Mouse (Mus musculus): ENCODE measurements around the gene Ush2a.

The Ush2a gene

GRCm38 (mm10) chr1:188387820-188388471 is 126.1 kb downstream of the Ush2a start:
- DNase-seq: no peak

GRCm38 (mm10) chr1:188390080-188390479 is 128.3 kb downstream of the Ush2a start:
- DNase-seq: no peak

DNA sequence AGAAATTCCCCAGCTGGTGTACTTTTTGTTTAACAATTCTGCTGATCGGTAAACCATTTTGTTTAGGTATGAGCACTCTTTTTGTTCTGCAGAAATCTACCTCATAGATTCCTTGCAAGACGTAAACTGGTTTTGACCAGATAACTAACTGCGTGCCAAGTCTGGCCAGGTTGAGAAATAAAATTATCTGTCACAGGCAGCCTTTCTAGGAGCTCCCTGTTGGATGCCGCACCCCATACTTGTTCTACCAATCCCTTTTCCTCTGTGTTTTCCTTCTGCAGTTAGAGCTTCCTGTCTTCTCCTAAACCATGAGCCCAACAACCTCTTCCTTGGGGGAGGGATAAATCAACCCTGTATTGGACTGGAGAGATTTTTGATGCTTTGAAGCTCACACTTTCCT is 145.4 kb downstream of the Ush2a start:
- no peak for DNase-seq

DNA sequence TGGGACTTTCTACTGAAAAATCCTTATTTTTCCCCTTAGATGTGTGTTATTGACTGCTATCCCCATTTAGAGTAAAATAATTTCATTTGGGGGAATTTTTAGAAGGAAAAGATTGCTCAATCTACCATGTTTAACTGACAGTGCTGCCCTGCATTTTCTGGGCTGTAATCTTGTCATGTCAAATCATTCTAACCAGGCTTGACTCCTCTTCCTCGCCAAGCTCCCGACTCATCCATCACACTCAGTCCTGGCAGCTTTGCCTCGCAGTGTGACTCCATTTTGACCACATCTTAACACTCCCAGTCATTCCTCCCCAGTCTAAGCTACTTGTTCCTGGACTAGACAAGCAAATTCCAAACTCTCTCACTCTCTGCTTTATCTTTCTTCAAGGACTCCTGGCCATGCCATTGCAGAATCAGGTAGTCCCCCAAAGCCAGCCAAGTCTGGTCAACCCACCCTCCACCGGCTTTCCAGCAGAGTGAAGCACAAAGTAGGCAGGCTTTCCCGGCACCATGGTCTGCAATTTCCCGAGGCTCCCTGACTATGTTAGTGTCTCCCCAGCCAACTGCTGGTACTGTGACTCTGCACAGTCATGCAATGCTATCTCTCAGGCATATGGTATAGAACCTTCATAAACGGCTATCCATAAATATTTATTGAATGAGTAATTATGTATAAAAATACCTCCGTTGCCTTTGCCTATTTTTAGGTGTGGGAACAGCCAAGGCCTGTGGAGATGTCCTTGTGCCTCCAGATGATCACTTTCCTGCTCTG is 146.0 kb downstream of the Ush2a start:
- DNase-seq: peak; percentile 12 to 21

GRCm38 (mm10) chr1:188410547-188410946 is 148.7 kb downstream of the Ush2a start:
- DNase-seq: no peak

DNA sequence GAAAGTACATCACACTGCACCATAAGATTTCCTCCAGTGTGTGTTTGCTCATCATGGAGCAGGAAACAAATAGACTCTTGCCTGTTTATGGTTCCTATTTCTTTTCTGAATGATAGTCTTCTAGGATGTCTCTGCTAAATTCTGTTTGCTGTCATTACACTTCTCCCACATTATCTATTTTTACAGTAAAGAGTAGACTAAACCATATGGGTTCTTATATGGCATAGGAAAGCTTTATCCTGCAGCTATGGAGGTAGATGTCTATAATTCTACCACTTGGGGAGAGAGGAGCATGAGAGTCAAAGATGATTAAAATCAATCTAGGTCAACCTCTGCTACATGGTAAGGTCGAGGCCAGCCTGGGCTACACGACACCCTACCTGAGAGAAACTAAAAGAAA is 158.7 kb downstream of the Ush2a start:
- no peak for DNase-seq

DNA sequence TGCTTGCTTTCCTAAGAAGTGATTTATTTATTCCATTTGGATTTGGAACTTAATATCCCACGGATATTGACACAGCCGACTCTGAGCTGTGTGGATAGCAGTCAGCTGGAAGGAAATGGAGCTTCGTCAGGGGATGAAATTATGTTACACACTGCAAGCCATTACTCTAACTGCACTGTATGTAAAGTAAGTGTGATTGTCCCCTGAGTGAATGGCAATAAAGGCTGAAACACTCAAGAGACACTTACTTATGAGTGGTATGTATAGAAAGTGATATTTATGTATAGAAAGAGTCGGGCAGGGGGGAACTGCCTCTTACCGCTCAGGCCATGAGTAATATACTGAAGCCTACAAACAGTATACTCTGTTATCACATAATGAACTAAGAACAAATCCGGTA is 166.3 kb downstream of the Ush2a start:
- no peak for DNase-seq

DNA sequence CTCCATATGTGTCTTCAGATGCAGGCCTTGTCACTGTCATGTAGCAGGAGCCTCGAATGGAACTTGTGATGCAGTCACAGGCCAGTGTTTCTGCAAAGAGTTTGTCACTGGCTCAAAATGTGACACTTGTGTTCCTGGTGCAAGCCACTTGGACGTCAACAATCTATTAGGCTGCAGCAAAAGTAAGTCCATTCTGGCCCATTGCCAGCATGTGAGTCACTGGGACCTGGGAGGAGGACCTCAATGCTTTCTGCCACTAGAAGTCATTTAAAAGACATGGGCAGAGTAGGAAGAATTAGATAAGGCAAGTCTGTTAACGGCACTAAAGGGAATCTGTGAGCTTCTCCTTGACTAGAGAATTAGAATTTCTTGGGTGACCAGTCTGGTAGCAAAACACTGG is 168.9 kb downstream of the Ush2a start:
- peak; percentile 8 to 13 for DNase-seq

DNA sequence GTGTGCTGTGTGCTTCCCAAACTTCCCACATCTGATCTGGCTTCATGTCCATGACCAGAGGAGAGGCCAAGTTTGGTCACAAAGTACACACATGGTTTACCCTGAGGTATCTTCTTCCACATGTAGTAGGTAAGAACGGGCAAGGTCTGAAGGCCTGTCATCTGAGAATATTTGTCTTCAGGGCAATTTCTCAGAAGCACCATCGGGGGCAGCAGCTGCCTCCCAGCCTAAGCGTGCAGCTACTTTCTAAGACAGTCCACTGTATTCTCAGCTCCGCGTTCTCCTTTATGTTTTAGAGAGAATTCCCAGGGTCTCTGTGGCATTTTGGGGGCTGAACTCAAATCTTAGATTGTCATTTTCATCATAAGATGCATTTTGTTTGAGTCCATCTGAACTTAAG is 186.1 kb downstream of the Ush2a start:
- peak in 1 of 2 experiments; percentile 18 for DNase-seq

GRCm38 (mm10) chr1:188456466-188457175 is 194.8 kb downstream of the Ush2a start:
- peak; percentile 14 to 16 for DNase-seq

DNA sequence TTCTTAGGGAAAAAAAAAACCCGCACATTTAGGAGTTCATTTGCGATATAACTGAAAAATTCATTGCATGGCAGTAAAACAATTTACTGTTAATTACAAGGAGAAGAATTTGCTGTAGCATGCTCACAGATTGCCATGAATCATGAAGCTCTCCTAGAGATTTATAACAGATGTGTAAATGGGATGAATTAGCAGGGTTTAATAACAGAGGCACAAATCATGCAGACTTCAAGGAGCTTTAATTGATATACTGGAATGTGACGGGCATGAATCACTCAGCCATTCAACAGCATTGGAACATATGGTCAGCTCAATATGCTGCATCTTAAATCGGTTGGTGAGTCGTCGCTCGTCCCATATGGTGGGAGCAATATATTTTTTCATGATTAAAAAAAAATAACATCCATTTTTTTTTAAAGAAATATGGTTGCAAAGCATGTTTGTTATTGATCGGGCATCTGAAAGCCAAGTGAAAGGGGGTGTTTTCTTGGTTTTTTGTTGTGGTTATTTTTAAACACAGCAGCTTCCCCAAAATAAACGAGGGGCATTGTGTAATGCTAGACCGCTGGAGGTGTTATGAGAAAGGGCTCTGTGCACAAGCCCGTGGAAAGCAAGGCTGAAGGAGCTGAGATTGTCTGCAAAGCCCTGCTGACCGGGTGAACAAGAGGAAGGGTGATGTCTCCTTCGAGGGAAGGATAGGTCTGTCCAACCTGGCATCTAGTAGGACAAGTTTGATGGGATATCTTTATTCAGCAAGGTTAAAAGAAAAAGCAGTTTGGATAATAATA is 195.6 kb downstream of the Ush2a start:
- DNase-seq: peak; percentile 15 to 18

DNA sequence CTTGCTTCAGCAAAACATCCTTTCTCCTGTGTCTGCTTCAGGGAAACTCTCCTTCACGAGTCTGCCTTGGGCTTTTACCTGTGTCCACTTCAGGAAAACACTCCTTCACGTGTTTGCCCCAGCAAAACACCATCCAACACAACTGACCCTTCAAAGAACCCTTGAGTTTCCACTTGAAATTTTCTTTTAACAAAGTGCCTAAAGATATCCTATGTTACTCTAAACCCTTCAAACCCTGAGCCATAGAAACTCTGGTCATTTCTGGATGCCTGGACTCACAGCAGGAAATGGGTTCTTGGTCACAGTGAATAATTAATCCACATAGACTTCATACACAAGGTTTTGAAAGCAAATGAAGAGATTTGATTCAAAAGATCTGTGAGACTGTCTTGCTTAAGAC is 199.4 kb downstream of the Ush2a start:
- DNase-seq: no peak

- DNase-seq: no peak
These were observed 202.8 kb downstream of the Ush2a start for GRCm38 (mm10) chr1:188464653-188465052.

DNA sequence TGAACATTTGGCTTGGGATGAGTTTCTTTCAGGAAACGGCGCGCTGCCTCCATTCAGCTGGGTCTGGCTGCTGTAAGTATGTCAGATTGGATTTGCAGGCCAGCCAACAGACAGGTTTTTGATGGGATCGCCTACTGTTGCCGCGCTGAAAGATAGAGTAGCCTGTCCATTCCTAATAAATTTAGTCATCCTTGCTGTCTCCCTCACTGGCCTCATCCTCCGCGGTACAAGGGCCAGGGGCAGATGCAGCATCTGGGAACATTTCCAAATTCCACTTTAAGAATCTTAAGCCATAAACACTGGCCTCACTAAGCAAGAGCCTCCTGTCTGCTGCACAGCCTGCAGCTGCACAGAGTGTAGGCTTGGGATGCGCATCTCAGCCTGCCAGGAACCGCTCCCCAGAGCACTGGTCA is 206.6 kb downstream of the Ush2a start:
- DNase-seq: peak; percentile 69 to 77

DNA sequence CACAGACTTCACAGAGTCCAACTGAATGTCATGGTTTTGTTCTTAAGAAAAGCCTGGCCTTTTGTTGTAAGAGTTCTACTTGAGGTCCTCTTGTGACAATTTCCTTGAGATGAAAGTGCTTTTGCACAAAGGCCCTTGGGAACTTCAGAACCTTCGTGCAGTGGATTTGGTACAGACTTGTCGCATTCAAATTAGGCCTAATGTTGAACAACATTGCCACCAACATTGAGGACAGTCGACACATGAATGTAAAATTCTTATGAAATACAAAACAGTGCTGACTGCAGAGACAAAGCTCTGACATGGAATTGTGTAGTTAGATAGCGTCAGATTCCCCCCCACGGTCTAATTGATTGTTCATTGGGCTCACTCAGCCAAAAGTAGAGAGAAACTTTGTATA is 243.1 kb downstream of the Ush2a start:
- no peak for DNase-seq

DNA sequence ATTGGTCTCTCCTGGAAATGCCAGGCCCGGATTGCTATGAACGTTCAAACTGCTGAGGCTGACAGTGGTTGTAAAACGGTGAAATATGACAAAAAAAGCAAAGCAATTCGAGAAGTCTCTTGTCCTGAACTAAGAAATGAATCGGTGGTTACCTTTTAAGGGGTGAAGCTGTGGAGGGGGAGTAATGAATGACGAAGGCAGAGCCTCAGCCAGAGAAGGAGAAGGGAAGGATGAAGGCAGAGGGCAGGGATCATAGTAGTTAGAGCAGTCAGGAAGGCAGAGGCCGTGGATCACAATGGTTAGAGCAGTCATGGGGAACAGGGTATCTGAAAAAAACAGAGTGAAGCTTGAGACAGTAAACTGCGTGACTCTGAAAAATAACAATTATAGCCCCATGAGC is 257.0 kb downstream of the Ush2a start:
- no peak for DNase-seq

- DNase-seq: peak; percentile 55 to 70
These were observed 265.6 kb downstream of the Ush2a start for GRCm38 (mm10) chr1:188527451-188527850.

GRCm38 (mm10) chr1:188529606-188530131 is 267.8 kb downstream of the Ush2a start:
- DNase-seq: no peak

GRCm38 (mm10) chr1:188537021-188537420 is 275.2 kb downstream of the Ush2a start:
- DNase-seq: no peak

DNA sequence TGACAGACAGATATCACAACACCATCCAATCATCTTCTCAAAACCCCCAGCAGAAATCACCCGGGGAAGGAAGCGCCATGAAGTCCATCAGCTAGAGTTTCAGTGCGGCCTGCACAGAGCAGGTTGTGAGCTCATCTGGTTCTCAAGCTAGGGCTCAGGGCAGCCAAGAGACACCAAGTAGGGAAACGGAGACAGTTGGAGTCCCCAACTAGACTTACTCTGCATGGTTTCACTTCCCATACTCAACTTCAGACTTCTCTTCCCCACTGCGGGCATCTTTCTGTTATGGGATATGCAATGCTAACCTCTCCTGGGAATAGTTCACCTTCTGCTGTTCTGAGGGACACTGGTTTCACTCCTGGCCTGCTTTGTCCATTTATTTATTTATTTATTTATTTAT is 277.8 kb downstream of the Ush2a start:
- DNase-seq: no peak

DNA sequence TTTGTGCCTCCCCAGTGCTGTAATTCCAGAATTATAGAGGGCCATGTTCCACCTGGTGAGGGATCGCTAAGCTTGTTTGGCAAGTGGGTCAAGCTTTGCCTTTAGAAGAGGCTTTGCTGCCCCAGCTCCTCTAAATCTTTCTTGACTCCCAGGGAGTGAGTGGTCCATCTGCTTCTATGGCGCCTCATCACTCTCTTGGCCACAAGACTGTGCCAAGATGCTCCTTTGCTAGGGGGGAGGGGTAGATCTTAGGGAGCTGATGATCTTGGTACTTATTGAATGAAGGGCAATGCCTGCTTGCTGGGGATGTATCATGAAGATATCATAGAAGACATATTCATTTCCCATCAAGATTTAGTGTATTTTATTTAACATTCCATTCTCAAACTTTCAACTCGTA is 279.7 kb downstream of the Ush2a start:
- DNase-seq: peak; percentile 48 to 63

- no peak for DNase-seq
These were observed 281.5 kb downstream of the Ush2a start for GRCm38 (mm10) chr1:188543364-188543763.

- DNase-seq: no peak
These were observed 287.9 kb downstream of the Ush2a start for GRCm38 (mm10) chr1:188549686-188550085.

All from cerebellum, postnatal 10 days (tissue).